Mouse (Mus musculus) frontal cortex, postnatal 10 days (tissue): ENCODE measurements around the gene Olfr522.

ENCODE experiments used
- DNase-seq, 2 experiments: peaks; one replicate each; pipeline ENCODE4 v3.0.0; 2022; ENCODE audit warnings: low spot score in 2 of 2, mixed read lengths in 1 of 2

Olfr522 gene

DNA sequence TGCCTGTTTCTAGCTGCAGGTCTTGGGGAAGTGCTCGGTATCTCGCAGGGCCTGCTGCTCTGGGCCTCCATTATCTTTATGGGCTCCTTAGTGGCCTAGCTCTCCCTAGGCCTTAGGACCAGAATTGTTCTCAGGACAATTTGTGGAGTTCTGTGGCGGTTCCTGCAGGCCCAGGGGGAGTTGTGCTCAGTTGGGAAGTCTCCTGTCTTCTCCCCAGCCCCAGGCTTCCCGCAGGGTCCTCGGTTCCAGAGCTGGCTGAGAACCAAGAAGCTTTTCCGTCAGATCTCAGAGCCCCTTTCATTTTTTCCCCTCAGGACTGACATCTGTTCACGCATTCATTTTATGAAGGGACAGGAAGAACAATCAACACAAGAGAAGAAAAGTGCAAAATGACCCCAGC lies at the start of gene Olfr522:
Gene Olfr522, minus strand, starts transcription at position 101 of the 400 bp plus-strand sequence.
- no peak for DNase-seq

DNA sequence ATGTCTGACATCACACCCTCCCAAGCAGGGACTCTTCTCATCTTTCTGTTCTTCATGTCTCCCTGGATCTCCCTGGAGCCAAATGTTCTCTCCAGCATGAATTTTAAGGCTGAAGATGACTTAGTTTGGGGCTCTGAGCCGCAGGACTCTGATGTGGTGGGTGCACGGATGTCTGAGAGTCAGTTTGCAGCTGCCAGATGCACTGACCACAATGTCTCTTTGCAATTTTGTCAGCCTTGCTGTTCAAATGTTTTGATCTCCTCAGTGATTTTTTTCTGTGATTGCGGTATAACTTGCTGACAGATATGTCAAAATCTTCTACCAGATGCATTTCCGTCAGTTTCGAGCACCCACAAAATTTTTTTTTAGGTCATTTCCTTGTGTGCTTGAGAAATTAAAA lies 49.3 kb upstream of the Olfr522 start:
- DNase-seq = no peak

DNA sequence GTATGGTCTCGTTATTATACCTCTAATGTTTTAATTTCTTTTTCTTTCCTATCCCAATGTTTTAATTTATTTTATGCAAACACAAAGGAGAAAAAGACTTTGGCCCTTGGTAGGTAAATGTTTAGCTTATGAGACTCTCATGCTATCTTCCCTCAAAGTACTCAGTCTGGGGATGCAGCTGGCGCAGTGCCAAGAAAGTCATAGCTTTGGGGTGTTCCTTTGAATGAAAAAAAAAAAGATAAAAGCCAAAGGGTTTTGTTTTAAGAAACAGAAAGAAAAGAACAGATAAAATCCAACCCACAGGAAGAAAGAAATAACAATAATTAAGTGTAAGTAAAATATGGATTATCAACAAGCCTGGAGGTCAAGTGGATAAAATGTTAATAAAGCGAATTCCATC lies 44.1 kb upstream of the Olfr522 start:
- no peak for DNase-seq

DNA sequence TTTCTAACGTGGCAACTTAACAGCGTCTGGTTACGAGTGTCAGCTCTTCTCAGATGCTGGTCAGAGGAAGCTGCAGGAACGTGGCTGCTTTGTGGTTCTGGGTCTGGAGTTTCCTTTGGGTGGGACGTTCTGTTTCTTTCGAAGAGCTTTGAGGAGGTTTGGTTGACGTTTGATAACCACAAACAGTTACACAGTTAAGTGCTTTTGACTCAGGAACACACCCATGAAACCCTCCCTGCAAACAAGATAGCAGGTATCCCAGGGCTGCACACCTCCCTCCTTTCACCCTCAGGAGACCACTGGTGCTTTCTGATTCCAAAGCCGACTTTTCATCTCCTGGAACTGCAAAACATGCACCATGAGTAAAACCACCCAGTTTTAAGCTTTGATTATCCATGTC lies 43.6 kb upstream of the Olfr522 start:
- no peak for DNase-seq

DNA sequence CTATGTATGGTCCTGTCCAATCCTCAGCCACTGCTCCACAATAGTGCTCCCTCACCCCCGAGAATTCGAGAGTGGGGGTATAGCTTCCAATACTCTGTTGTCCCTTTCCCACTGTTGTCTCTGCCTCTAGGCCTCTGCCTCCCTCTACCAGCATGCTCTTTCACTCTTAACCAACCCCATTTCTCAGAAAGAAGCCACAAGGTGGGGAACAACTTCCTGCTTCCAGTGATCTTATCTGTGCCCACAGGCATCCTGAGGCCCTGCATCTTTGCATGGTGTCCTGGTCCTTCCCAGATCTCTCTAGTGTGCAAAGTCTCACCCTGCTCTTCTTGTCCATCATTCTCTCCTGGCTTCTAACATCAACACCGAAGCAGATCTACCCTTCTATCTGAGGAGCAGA lies 42.3 kb upstream of the Olfr522 start:
- no peak for DNase-seq

DNA sequence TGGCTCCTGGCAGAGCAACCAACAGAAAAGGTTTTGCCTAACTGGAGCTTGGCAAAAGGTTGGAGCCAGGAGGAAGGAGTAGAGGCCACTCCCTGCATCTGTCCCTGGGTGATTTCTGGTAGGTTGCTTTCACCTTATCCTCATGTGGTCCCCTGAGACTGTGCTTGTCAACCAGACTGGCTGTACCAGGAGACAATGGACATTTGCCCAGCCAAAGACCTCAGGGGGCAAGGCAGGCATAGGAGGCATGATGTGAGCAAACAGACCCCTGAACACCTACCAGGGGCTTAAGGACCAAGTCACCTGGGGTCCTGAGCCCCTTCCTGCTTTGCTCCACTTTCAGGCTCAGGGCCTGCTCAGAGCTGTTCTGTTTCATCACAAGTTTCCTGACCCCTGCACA lies 41.3 kb upstream of the Olfr522 start, which contains the start of gene Olfr524:
Gene Olfr524, minus strand, starts transcription at position 101 of the 400 bp plus-strand sequence.
- no peak for DNase-seq

DNA sequence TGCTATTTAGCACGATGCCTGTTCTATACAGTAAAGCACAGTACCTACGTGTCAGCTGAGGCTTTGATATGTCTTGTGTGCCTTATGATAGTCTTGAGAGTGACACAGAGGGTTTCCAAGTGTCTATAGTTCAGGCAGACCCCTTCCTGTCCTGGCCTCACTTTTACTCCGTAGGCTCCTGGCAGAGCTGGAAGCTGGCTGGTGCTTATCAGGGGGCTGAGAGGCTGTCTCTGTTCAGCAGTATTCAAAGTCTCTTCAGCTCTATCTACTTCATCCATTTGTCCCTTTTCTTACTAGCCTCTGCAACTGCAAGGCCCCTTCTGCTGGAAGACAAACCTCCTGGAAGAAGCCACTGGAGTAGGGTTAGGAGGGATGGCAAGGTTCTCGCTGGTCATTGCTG lies 36.5 kb upstream of the Olfr522 start:
- DNase-seq = no peak

DNA sequence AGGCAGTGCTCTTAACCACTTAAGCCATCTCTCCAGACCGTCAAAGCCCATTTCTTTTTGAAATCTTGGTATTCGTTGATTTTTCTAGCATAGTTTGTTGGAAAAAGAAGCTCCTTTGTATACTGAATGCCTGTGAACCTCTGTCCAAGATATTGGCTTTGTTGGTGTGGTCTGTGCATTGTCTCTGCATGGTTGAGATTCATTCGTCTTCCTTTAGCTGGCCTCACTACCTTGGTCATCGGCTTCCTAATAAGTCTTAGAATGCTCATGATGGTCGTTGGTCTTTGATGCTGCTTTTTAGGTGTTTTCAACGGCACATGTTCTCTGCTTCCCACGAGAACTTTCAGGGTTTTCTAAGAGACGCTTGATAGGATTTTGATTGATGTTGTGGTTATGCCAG lies 31.4 kb upstream of the Olfr522 start:
- DNase-seq = no peak

DNA sequence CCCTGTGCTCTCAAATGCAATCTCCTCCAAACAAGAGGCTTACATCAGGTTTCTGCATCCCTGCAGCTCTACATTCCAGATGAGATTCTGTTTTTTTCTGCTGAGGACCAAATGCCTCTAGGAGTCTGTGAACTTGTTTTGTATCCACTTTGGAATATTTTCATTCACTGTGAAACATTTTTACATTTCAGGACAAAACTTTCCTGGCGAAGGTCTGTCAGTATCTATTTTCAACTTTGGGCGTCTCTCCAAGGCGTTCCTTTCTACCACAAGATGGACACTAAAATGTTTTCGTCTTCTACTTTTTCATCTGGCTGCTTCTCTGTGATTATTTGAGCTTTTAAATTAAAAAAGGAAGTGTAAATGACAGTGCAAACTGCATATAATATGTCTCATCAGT lies 29.5 kb upstream of the Olfr522 start:
- no peak for DNase-seq

DNA sequence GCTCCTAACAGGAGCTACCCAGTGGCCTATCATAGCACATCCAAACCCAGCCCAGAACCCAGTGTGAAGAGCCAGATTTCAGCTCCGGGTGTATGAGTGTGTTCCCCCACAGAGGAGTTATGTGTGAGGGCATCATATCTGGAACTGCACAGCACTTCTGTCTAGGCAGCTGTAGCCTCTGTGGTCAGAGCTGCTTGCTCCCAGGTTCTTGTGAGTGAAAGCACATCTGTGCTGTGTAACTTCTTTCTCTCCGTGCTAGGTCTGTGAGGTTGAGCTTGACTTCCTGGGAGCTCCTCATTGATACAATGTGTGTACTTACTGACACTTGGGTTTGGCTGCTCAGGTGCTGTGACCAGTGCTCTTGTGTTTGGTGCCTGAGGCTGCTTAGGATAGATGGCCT lies 28.3 kb upstream of the Olfr522 start:
- no peak for DNase-seq

DNA sequence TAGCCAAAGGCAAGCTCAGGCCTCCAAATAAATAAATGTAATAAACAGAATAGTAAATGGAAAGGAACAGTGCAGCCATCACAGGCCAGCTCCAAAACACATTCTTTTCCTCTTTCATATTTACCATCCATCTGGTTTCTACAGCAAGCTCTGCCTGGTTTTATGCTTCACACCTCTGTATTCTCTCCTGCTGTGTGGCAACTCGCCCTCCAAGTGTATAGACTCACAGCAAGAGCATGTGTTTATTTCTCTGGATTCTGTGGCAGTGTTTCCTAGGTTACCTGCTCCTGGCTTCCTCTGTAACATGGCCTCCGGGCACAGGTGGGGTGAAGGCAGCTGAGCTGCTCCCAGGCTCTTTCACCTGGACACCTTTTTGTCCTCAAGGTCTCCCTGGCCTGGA lies 27.9 kb upstream of the Olfr522 start:
- DNase-seq = no peak

DNA sequence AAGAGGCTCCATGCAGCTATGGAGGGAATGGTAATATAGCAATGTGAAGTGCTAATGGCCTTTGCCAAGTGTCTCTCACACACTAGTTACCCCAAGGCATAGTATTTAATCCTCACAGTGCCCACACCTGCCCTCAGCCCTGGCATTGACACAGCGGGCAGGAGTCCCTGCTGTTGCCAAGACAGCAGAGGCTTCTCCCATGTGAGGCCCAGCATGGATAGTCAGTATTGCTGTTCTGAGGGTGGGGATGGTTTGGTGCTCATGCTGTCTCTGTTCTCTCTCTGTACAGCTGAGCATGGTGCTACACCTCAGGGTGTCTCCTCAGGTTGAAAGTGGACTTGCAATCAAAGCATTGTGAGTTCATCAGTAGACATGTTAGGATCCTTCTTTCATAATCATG lies 25.9 kb upstream of the Olfr522 start:
- DNase-seq = no peak

DNA sequence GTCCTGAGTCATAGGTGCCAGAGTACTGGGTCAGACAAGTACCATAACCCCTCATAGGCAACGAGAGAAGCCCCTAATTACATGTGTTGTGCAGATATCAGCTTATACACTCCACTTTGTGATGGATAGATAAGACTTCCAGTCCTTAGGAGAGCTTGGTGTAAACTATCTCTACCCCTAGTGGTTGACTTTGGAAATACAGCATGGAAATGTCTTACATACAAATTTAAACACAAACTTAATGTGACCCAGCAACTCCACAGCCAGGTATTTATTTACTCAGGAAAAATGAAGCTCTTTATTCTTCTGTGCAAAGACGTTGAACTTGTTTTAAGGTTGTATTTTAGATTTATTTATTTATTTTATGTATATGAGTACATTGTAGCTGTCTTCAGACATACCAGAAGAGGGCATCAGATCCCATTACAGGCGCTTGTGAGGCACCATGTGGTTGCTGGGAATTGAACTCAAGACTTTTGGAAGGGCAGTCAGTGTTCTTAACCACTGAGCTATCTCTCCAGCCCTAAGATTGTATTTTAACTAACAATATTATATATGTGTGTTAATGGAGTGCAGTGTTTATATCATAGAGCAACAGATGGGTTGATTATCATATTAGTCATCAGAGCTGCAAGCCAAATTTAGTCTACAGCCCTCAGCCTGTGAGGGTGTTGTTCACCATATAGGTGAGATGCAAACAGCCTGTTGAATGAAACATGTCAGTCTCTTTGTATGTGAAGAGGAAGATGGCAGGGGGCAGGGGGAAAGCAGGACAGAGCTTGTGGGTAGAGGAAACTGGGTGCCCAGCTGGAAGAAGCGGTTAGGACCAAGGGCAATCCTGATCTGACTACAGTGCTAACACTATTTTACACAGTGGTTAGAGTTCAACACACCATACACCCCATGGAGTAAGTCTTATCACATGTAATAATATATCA lies 24.1 kb upstream of the Olfr522 start:
- no peak for DNase-seq

DNA sequence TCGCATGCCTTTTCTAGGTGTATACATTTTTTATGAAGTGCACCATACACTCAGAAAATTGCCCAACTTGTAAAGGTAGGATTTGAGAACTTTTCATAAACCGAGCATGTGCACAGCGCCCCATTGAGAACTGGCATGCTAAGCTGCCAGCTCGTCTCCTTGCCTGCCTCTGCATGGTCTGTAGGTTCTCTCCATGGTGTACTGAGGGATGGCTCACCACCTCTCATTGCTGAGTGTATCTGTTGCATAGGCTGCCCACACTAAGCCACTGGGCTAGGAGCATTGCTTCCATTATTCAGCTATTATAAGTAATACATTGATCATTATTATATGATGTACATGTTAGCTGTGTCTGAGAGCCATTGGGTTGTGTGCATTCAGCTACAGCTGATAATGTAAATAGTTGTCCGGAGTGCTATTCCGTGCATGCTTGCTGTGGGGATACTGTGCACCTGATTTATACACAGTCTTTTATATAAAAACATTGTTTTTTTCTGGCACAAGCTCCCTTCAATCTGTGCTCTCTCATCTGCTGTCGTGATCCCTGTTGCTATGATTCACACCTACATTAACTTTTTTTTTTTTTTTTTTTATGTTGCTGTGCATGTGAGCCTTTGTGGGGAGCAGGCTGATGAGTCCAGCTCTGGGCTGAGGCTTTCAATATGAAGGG lies 23.3 kb upstream of the Olfr522 start:
- DNase-seq = no peak

DNA sequence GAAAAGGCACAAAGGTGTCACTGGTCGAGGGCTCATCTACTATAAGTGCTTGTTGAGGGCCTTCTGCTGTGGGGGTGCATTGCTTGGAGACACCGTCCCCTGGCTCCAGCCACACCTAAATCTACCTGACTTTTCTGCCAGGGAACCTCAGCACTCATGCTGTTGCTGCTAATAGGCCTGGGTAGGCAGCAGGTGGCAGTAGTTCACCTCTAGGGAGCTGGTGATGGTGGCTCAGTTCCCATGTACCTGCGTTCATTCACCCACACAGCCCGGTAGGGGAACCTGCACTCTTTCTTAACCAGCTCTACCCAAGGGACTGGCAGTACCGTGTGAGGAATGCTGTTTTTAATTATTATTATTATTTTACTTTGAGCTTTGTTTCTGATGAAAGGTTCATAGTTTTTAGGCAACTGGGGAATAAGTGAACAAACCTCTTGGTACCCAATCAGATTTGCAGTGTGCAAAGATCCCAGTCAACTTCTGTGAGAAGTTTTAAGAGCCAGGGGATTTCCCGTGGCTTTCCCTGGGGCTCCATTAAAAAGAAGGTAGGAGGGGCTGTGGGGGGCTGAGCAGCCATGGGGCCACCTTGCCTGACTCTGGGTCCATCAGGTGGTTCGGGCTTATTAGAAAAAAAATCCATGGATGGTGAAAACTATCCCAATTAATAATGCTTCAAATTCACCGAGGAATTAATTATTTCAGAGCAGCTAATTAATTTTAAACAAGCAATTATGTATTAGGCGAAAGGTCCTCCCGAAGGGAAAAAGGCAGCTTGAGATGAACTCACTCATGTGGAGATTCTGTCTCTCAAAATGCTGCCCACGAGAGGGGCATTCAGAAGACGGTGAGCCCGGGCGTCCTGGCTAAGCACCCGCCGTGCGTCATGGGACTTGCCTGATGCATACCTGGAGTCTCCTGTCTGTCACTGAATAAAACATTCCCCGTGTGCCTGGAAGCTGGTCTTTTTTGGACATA lies 22.4 kb upstream of the Olfr522 start:
- no peak for DNase-seq

DNA sequence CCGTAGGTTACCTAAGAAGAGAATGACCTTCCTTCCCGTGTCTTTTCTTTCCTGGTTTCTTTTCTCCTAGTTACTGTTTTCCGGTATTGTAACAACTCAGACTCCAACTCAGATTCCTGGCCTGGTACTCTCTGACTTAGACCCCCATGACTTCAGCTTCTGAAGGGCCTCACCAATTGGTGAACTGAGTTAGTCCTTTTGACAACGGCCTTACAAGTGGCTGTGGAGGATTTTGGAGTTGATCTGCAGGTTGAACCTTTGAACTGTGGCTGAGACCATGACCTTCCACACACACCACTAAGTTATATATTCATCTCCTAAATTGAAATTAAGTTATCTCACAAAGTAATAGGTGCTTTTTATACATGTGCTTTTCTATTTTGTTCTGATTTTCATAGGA lies 19.6 kb upstream of the Olfr522 start:
- no peak for DNase-seq

DNA sequence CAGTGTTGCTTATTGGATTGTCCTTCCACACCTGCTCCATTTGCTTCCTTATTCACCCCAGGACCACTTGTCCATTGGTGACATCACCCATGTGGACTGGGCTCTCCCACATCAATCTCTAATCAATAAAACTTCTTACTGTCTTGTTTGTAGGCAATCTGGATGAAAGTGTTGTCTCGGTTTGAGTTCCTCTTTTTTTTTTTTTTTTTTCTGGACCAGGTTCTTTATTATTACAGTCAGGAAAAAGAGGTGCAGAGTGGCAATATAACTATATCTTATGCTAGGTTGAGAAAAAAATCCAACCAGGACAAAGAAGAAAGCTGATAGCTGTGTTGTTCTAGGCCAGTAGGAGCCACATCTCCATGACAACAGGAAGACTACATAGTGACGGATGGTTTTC lies 16.1 kb upstream of the Olfr522 start:
- DNase-seq = no peak

DNA sequence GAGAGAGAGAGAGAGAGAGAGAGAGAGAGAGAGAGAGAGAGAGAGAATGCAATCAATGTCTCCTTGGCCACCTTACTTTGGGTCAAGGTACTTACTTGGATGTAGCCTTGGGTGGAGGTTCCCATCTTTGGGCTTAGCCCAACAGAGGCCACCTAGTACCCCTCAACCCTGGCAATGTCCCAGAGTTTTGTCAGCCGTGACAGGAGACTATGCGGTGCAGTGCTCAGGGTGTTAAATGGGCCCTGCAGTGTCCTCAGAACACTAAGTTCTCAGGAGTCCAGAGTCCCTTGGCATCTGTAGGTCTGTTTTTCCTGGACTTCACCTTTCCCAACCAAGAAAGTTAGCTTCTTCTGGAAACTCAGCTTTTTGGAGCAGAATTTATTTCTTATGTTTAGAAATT lies 14.6 kb upstream of the Olfr522 start:
- DNase-seq = no peak

DNA sequence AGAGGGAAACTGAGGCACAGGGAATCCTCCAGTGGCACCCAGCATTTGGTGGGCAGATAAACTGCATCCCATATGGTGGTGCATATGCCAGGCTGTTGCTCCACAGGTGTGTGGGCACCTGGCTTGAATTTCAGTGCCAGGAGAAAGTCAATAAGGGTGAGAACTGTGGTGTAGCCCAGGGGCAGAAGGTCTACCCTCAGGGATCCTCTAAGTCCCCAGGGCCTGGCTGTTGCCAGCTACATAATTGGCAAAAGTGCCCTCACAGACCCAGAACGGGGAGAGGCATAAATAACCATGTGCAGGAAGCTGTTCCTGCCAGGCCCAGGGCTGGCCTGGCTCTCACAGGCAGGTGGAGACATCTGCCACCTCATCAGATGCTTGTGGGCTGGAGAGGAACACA lies 8.4 kb upstream of the Olfr522 start, which contains the start of gene Olfr523:
Gene Olfr523, plus strand, starts transcription at position 282 of the 400 bp plus-strand sequence.
- DNase-seq = no peak

DNA sequence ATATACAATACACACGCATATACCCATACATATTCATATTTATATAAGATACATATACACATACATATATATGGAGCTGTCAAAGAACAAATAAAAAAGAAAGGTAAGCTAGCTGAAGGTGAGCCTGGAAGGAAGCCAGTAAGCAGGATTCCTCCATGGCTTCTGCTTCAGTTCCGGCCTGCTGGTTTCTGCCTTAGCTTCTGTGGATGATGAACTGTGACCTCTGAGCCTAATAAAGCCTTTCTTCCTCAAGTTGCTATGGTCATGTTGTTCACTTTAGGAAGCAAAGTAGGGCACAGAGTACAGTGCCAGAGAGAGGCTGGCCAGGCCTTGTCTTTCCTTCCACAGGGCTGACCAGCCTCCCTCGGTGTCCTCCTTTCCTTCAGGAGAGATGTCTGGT lies 6.3 kb upstream of the Olfr522 start:
- DNase-seq = no peak

DNA sequence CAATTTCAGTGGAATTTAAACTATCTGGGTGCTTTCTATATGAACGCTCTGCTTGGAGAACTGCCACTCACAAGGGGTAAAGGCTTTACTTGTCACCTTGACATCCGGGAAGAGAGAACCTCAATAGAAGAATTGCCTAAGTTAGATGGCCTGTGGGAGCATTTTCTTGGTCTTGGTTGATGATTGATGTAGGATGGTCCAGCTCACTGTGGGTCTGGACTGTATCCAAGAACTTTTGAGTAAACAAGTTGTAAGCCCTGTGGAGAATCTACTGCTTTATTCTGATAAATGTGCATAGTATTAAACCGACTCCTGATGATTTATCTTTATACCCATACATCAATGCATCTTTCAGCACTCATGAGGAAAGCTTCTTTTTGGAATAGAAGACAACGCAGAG lies 4.8 kb upstream of the Olfr522 start:
- no peak for DNase-seq

DNA sequence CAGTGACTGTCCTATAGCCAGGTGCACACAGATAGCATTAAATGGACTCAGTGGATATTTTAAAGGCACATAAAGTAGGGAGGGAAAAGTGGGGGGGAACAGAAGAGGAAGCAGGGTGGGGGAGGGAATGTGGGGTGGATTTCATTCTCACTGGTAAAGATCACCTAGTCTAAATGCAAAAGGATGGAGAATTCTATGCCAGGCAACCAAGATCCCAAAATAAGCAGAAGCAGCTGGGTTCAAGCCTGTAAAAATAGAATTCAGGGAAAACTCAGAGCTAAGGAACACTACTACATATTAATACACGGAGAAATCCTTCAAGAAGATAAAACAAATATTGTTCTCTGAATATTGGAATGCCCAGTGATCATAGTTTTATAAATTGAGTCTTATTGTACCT lies 3.4 kb upstream of the Olfr522 start:
- DNase-seq = no peak
